In genomic region chr9:27098092-27098491, GRCm38 (mm10) we compare ENCODE assay signal across 15 mouse cellular contexts. TPM values are rescaled to one million over a fixed set of nuclear protein-coding genes. Genes with fewer than 3 reads are reported as not detected.
DNase-seq lines count a peak whose midpoint lies in the region; ATAC-seq and TF ChIP-seq lines count a peak whose summit lies in the region.
"Had no signal": no experiment of that assay in that cellular context is flagged by ENCODE, and none has a peak within 500 bp of the region (broad histone marks: within the 10 kb centered on the region; RNA-seq: fewer than 3 reads in every experiment).

No protein-coding gene starts in this region.

- no peak for TF ChIP-seq EP300 in liver, postnatal 0 days (IDR thresholded peaks at IDR 0.05; ENCODE audit: low read depth)

- H3K79me2 ChIP-seq in liver, adult 2 months (ENCODE audit: control insufficient read depth, insufficient read depth, low read length), result no peaks in the 10 kb centered on the region

- H3K9ac ChIP-seq in liver, adult 2 months (ENCODE audit: low read depth, low read length), result no peak overlapping the region
- no peak overlapping the region for H3K9ac ChIP-seq in liver, postnatal 0 days (replicated peaks)
- H3K9ac ChIP-seq: intestine, embryonic 15.5 days; neural tube, embryonic 15.5 days had no signal

- 73% methylated on average over 4 of the region's 4 CpGs for WGBS in liver, adult 2 months
- 42% methylated on average over 4 of the region's 4 CpGs for WGBS in liver, postnatal 0 days (ENCODE audit: insufficient replicate concordance)

- H3K27ac ChIP-seq in liver, adult 2 months (replicated peaks; ENCODE audit: insufficient read depth, low read depth, low read length), result 0 out of 2 replicates have a peak overlapping the region, but pooled peaks have one; percentile 45
- no peak overlapping the region for H3K27ac ChIP-seq in liver, postnatal 0 days (ENCODE audit: low read depth)
- H3K27ac ChIP-seq: intestine, embryonic 15.5 days; neural tube, embryonic 15.5 days had no signal

- no peaks in the 10 kb centered on the region for H3K4me1 ChIP-seq in liver, adult 2 months (ENCODE audit: control insufficient read depth, insufficient read depth, low read length)
- H3K4me1 ChIP-seq in liver, postnatal 0 days (ENCODE audit: insufficient read depth), result no peaks in the 10 kb centered on the region
- H3K4me1 ChIP-seq: intestine, embryonic 15.5 days; neural tube, embryonic 15.5 days had no signal

- no peaks in the 10 kb centered on the region for H3K27me3 ChIP-seq in liver, adult 2 months (ENCODE audit: control insufficient read depth, insufficient read depth, low read length)
- no peaks in the 10 kb centered on the region for H3K27me3 ChIP-seq in liver, postnatal 0 days (ENCODE audit: insufficient read depth, low read length)
- H3K27me3 ChIP-seq: intestine, embryonic 15.5 days; neural tube, embryonic 15.5 days had no signal

- peak; percentile 14 for DNase-seq in embryo, embryonic 10.5 days (ENCODE audit: low spot score)
- no peak for DNase-seq in embryo, embryonic 10 days (ENCODE audit: low spot score)
- no peak for DNase-seq in liver, adult 2 months (ENCODE audit: extremely low read depth, low read depth, low spot score)
- DNase-seq in liver, postnatal 0 days, result no peak
- peak; percentile 33 for DNase-seq in kidney, postnatal 10 days
- peak; percentile 31 for DNase-seq in retina, embryonic 14.5 days (ENCODE audit: low spot score)
- no peak for DNase-seq in layer of hippocampus, adult 11-12 months (ENCODE audit: low spot score)
- DNase-seq in spleen, postnatal 36 days (ENCODE audit: low spot score in 2 of 2), result no peak
- DNase-seq: adrenal gland, adult 8-10 months; cerebellum, postnatal 25 days; left cerebral cortex, postnatal 4 days; spleen, adult 18-20 months had no signal

- no peaks in the 10 kb centered on the region for H3K9me3 ChIP-seq in liver, postnatal 0 days (ENCODE audit: low read length)
- H3K9me3 ChIP-seq: intestine, embryonic 15.5 days; megakaryocyte, embryonic 14.5 days; neural tube, embryonic 15.5 days had no signal

- TF ChIP-seq CTCF in liver, adult 2 months (IDR thresholded peaks at IDR 0.05; ENCODE audit: low read depth, low read length), result no peak
- TF ChIP-seq CTCF in liver, postnatal 0 days (IDR thresholded peaks at IDR 0.05; ENCODE audit: low read depth), result no peak

- H3K36me3 ChIP-seq in liver, adult 2 months (ENCODE audit: control insufficient read depth, insufficient read depth, low read length), result peaks cover 10% of the 10 kb centered on the region; the same call in 1 of the 2 replicates
- peaks cover 39% of the 10 kb centered on the region for H3K36me3 ChIP-seq in liver, postnatal 0 days (replicated peaks; ENCODE audit: insufficient read depth, low read length)

- H3K4me3 ChIP-seq in liver, adult 2 months (ENCODE audit: insufficient read depth, low read depth, low read length), result no peak overlapping the region
- no peak overlapping the region for H3K4me3 ChIP-seq in liver, postnatal 0 days (ENCODE audit: low read depth, low read length)
- H3K4me3 ChIP-seq: intestine, embryonic 15.5 days; megakaryocyte, embryonic 14.5 days; neural tube, embryonic 15.5 days had no signal

- ATAC-seq in liver, postnatal 0 days, result no peak
- ATAC-seq: intestine, embryonic 15.5 days had no signal

- H3K4me2 ChIP-seq in liver, postnatal 0 days (ENCODE audit: low read depth, low read length), result no peak overlapping the region
- H3K4me2 ChIP-seq: intestine, embryonic 15.5 days; neural tube, embryonic 15.5 days had no signal

- TF ChIP-seq POLR2A in liver, adult 2 months (IDR thresholded peaks at IDR 0.05; ENCODE audit: extremely low read depth, insufficient read depth, low read length), result no peak

RNA-seq across cellular contexts. Expression of gene Jam3, which starts 57.1 kb away (rescaled TPM):
- 1.5 and 1.7 TPM in 2 replicates for total RNA-seq in liver, adult 2 months (2014; rRNA removed)
- 0.81 and 1.4 TPM in 2 replicates for polyA plus RNA-seq in liver, adult 2 months (2012; rRNA removed)
- 1.5 and 1.7 TPM in 2 replicates for polyA plus RNA-seq in liver, postnatal 0 days (2015; fragmentation: Nextera tagmentation; extraction: Ambion mirVana)

Comparison
In these comparisons a context has a peak if more than half of its experiments do, and no peak if none do; other contexts are left out.
1. DNase-seq: peak in embryo, embryonic 10.5 days (single experiment), kidney, postnatal 10 days (single experiment) and retina, embryonic 14.5 days (single experiment); none in embryo, embryonic 10 days (single experiment), liver, adult 2 months (single experiment), liver, postnatal 0 days (single experiment), layer of hippocampus, adult 11-12 months (single experiment) and spleen, postnatal 36 days (0 of 2).